Mouse (Mus musculus): ENCODE results near the gene Efcab14.

DNA sequence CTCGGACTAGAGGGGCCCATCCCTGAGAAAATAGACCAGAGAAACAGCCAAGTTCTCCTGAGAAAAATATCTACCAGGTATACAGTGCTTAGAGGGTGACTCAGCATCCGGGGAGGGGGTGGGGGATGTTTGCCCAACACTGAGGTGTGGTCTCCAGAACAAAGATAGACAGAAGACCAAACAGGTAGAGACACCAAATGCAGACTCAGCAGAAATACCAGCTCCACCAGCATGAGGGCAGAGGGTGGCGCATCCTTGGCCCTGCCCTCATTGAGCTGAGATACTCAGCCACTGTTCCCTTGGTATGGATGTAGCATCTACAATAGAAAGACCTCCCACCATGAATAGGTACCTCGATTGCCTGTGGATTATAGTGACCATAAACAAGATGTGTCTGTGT is 2.7 kb upstream of the Efcab14 start:
- TF ChIP-seq CTCF (IDR thresholded peaks at IDR 0.05; ENCODE audit: low read depth) = no peak
- TF ChIP-seq EP300 (IDR thresholded peaks at IDR 0.05; ENCODE audit: low read depth) = no peak

Measured in liver, embryonic 14.5 days (tissue).